8 mouse cellular contexts compared by ENCODE assay signal in the genomic region with DNA sequence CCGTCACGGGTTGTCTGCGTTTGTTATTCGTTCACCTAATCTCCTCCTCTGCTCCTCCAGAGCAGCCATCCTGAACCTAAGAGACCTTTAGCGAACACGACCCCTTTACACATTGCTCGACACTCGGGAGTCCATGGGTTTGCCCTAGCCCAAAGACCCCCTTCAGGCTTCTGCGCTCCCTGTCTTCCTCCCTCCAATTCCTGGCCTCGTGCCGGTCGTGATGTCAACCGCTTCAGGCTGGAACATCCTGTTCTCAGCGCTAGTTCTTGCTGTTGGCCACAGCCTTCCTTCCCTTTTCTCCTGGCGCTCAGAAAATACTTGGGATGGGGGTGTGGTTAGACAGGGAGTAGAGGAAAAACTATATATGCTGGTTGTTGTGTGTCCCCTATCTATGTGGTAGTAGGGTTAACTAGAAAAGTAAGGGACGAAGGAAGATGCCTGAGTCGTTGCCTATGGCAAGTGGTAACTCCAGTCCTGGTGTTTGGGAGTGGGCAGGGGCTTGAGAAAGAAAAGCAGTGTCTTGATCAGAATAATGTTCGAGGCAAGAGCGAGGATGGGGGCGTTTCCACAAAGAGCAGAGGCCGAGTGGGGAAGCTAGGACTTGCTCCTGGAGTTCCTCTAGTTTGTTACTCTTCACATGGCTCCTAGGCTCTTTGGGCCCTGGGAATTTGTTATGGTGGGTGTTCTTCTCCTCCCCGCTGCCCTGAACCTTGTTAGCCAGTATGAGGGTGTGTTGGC. TPM values are rescaled to one million over a fixed set of nuclear protein-coding genes. Genes with fewer than 3 reads are reported as not detected.
DNase-seq lines count a peak whose midpoint lies in the region; ATAC-seq and TF ChIP-seq lines count a peak whose summit lies in the region.

No protein-coding gene starts in this region.

- H3K4me2 ChIP-seq in intestine, postnatal 0 days (replicated peaks; ENCODE audit: low read depth), result peak overlapping the region; percentile 85
- peak overlapping the region; percentile 99 for H3K4me2 ChIP-seq in liver, embryonic 11.5 days
- peak overlapping the region; percentile 93 for H3K4me2 ChIP-seq in neural tube, embryonic 12.5 days (replicated peaks)

- H3K27ac ChIP-seq in intestine, postnatal 0 days (ENCODE audit: low read depth, low read length), result peak overlapping the region; percentile 99
- H3K27ac ChIP-seq in liver, embryonic 11.5 days (ENCODE audit: low read depth, low read length), result peak overlapping the region; percentile 77
- H3K27ac ChIP-seq in neural tube, embryonic 12.5 days, result peak overlapping the region; percentile 46; the same call in 1 of the 2 replicates

- no peak for TF ChIP-seq CTCF in intestine, postnatal 0 days (IDR thresholded peaks at IDR 0.05; ENCODE audit: low read depth)

- H3K4me3 ChIP-seq in megakaryocyte, embryonic 14.5 days (replicated peaks), result peak overlapping the region; percentile 93
- H3K4me3 ChIP-seq in intestine, postnatal 0 days (ENCODE audit: low read depth, low read length), result peak overlapping the region; percentile 56
- H3K4me3 ChIP-seq in liver, embryonic 11.5 days (ENCODE audit: low read depth, low read length), result peak overlapping the region; percentile 63
- H3K4me3 ChIP-seq in neural tube, embryonic 12.5 days, result peak overlapping the region; percentile 52

- H3K36me3 ChIP-seq in megakaryocyte, embryonic 14.5 days (replicated peaks; ENCODE audit: low read length), result peaks cover 44% of the 10 kb centered on the region
- H3K36me3 ChIP-seq in intestine, postnatal 0 days (ENCODE audit: control insufficient read depth, insufficient read depth), result peaks cover 43% of the 10 kb centered on the region
- H3K36me3 ChIP-seq in liver, embryonic 11.5 days (ENCODE audit: control insufficient read depth, insufficient read depth, low read length), result peaks cover 14% of the 10 kb centered on the region
- peaks cover 38% of the 10 kb centered on the region for H3K36me3 ChIP-seq in neural tube, embryonic 12.5 days

- 1% methylated on average over 22 of the region's 22 CpGs for WGBS in intestine, postnatal 0 days
- WGBS in liver, embryonic 11.5 days, result 2% methylated on average over 22 of the region's 22 CpGs
- under 1% methylated on average over 22 of the region's 22 CpGs for WGBS in neural tube, embryonic 12.5 days

- ATAC-seq in megakaryocyte, adult 5-6 weeks (ENCODE audit: poor library complexity, severe bottlenecking), result no peak
- ATAC-seq in intestine, postnatal 0 days, result no peak
- no peak for ATAC-seq in liver, embryonic 11.5 days (replicated peaks; ENCODE audit: low FRiP score)
- ATAC-seq in neural tube, embryonic 12.5 days (ENCODE audit: low FRiP score, low read depth), result no peak
- ATAC-seq in granulocyte monocyte progenitor cell, adult 5-6 weeks (replicated peaks; ENCODE audit: poor library complexity, severe bottlenecking), result no peak

- H3K9me3 ChIP-seq in megakaryocyte, embryonic 14.5 days, result no peaks in the 10 kb centered on the region
- no peaks in the 10 kb centered on the region for H3K9me3 ChIP-seq in intestine, postnatal 0 days (ENCODE audit: control insufficient read depth)
- no peaks in the 10 kb centered on the region for H3K9me3 ChIP-seq in liver, embryonic 11.5 days (ENCODE audit: control insufficient read depth, low read length)
- no peaks in the 10 kb centered on the region for H3K9me3 ChIP-seq in neural tube, embryonic 12.5 days

- peak overlapping the region; percentile 84 for H3K9ac ChIP-seq in intestine, postnatal 0 days (ENCODE audit: low read depth, low read length)
- peak overlapping the region; percentile 71 for H3K9ac ChIP-seq in liver, embryonic 11.5 days (ENCODE audit: low read depth, low read length)
- peak overlapping the region; percentile 69 for H3K9ac ChIP-seq in neural tube, embryonic 12.5 days

- H3K4me1 ChIP-seq in megakaryocyte, embryonic 14.5 days, result peaks cover 93% of the 10 kb centered on the region
- peaks cover 9% of the 10 kb centered on the region; the same call in 1 of the 2 replicates for H3K4me1 ChIP-seq in intestine, postnatal 0 days (replicated peaks; ENCODE audit: control insufficient read depth, insufficient read depth, low read length)
- peaks cover 46% of the 10 kb centered on the region for H3K4me1 ChIP-seq in liver, embryonic 11.5 days (replicated peaks; ENCODE audit: control insufficient read depth, insufficient read depth, low read length)
- H3K4me1 ChIP-seq in neural tube, embryonic 12.5 days, result peaks cover 51% of the 10 kb centered on the region

- DNase-seq in cerebellum, adult 9-10 months, result peak; percentile 86
- peak; percentile 99 for DNase-seq in heart, adult 11 months
- DNase-seq in liver, embryonic 11.5 days (ENCODE audit: low spot score), result peak; percentile 44

- no peaks in the 10 kb centered on the region for H3K27me3 ChIP-seq in megakaryocyte, embryonic 14.5 days (replicated peaks)
- H3K27me3 ChIP-seq in intestine, postnatal 0 days (replicated peaks; ENCODE audit: control insufficient read depth, insufficient read depth, low read length), result no peaks in the 10 kb centered on the region
- H3K27me3 ChIP-seq in liver, embryonic 11.5 days (replicated peaks; ENCODE audit: control insufficient read depth, insufficient read depth, low read length), result no peaks in the 10 kb centered on the region
- no peaks in the 10 kb centered on the region for H3K27me3 ChIP-seq in neural tube, embryonic 12.5 days (replicated peaks)

RNA-seq across cellular contexts. Expression of gene Per1, which starts 4.3 kb away (rescaled TPM):
- polyA plus RNA-seq in megakaryocyte, embryonic 14.5 days (2012; ENCODE audit: insufficient read depth, low replicate concordance), result 42.3 and 83.5 TPM in 2 replicates
- total RNA-seq in megakaryocyte, adult 5-6 weeks (2015), result 6.7 and 12.5 TPM in 2 replicates
- total RNA-seq in megakaryocyte, adult 5-6 weeks (2017), result 7.9 and 8.5 TPM in 2 replicates
- 7.2 and 11.3 TPM in 2 replicates for polyA plus RNA-seq in intestine, postnatal 0 days (2015; fragmentation: Nextera tagmentation; extraction: Ambion mirVana)
- polyA plus RNA-seq in liver, embryonic 11.5 days (2014; fragmentation: Nextera tagmentation; extraction: Ambion mirVana), result 6.2 and 6.6 TPM in 2 replicates
- 7.4 and 9.0 TPM in 2 replicates for polyA plus RNA-seq in neural tube, embryonic 12.5 days (2016; fragmentation: Nextera tagmentation; extraction: Ambion mirVana)
- total RNA-seq in granulocyte monocyte progenitor cell, adult 5-6 weeks (2014; fragmentation: Nextera tagmentation), result 10.3 and 11.7 TPM in 2 replicates
- total RNA-seq in granulocyte monocyte progenitor cell, adult 5-6 weeks (2017), result 9.4 and 9.8 TPM in 2 replicates

RNA-seq across cellular contexts. Expression of gene Vamp2, which starts 11.1 kb away (rescaled TPM):
- 61.5 and 159 TPM in 2 replicates for polyA plus RNA-seq in megakaryocyte, embryonic 14.5 days (2012; ENCODE audit: insufficient read depth, low replicate concordance)
- total RNA-seq in megakaryocyte, adult 5-6 weeks (2015), result 53.9 and 66.6 TPM in 2 replicates
- total RNA-seq in megakaryocyte, adult 5-6 weeks (2017), result 11.2 and 21.8 TPM in 2 replicates
- 45.3 and 50.3 TPM in 2 replicates for polyA plus RNA-seq in intestine, postnatal 0 days (2015; fragmentation: Nextera tagmentation; extraction: Ambion mirVana)
- 47.2 and 56.0 TPM in 2 replicates for polyA plus RNA-seq in liver, embryonic 11.5 days (2014; fragmentation: Nextera tagmentation; extraction: Ambion mirVana)
- polyA plus RNA-seq in neural tube, embryonic 12.5 days (2016; fragmentation: Nextera tagmentation; extraction: Ambion mirVana), result 149 and 174 TPM in 2 replicates
- total RNA-seq in granulocyte monocyte progenitor cell, adult 5-6 weeks (2014; fragmentation: Nextera tagmentation), result 59.2 and 63.1 TPM in 2 replicates
- total RNA-seq in granulocyte monocyte progenitor cell, adult 5-6 weeks (2017), result 7.2 and 8.6 TPM in 2 replicates

RNA-seq across cellular contexts. Expression of gene Hes7, which starts 20.9 kb away (rescaled TPM):
- 7.5 and 44.1 TPM in 2 replicates for polyA plus RNA-seq in megakaryocyte, embryonic 14.5 days (2012; ENCODE audit: insufficient read depth, low replicate concordance)
- total RNA-seq in megakaryocyte, adult 5-6 weeks (2015), result not detected in 2 replicates
- total RNA-seq in megakaryocyte, adult 5-6 weeks (2017), result not detected in 2 replicates
- 0.21 and 0.37 TPM in 2 replicates for polyA plus RNA-seq in intestine, postnatal 0 days (2015; fragmentation: Nextera tagmentation; extraction: Ambion mirVana)
- polyA plus RNA-seq in liver, embryonic 11.5 days (2014; fragmentation: Nextera tagmentation; extraction: Ambion mirVana), result 0.55 and 0.59 TPM in 2 replicates
- polyA plus RNA-seq in neural tube, embryonic 12.5 days (2016; fragmentation: Nextera tagmentation; extraction: Ambion mirVana), result 0.28 TPM in 2 replicates
- total RNA-seq in granulocyte monocyte progenitor cell, adult 5-6 weeks (2014; fragmentation: Nextera tagmentation), result not detected in 2 replicates
- not detected in 2 replicates for total RNA-seq in granulocyte monocyte progenitor cell, adult 5-6 weeks (2017)

RNA-seq across cellular contexts. Expression of gene 9130213A22Rik, which starts 23.0 kb away (rescaled TPM):
- polyA plus RNA-seq in megakaryocyte, embryonic 14.5 days (2012; ENCODE audit: insufficient read depth, low replicate concordance), result 1.3 and 13.9 TPM in 2 replicates
- not detected in 2 replicates for total RNA-seq in megakaryocyte, adult 5-6 weeks (2015)
- not detected in 2 replicates for total RNA-seq in megakaryocyte, adult 5-6 weeks (2017)
- polyA plus RNA-seq in intestine, postnatal 0 days (2015; fragmentation: Nextera tagmentation; extraction: Ambion mirVana), result 0.12 and 0.37 TPM in 2 replicates
- 0.10 and 0.22 TPM in 2 replicates for polyA plus RNA-seq in liver, embryonic 11.5 days (2014; fragmentation: Nextera tagmentation; extraction: Ambion mirVana)
- polyA plus RNA-seq in neural tube, embryonic 12.5 days (2016; fragmentation: Nextera tagmentation; extraction: Ambion mirVana), result not detected in 2 replicates
- total RNA-seq in granulocyte monocyte progenitor cell, adult 5-6 weeks (2014; fragmentation: Nextera tagmentation), result 0.17 TPM in 1 of 2 replicates, not detected in the other
- total RNA-seq in granulocyte monocyte progenitor cell, adult 5-6 weeks (2017), result not detected in 2 replicates

RNA-seq across cellular contexts. Expression of gene Aloxe3, which starts 26.4 kb away (rescaled TPM):
- not detected in 2 replicates for polyA plus RNA-seq in megakaryocyte, embryonic 14.5 days (2012; ENCODE audit: insufficient read depth, low replicate concordance)
- 0.18 TPM in 1 of 2 replicates, not detected in the other for total RNA-seq in megakaryocyte, adult 5-6 weeks (2015)
- total RNA-seq in megakaryocyte, adult 5-6 weeks (2017), result not detected in 2 replicates
- polyA plus RNA-seq in intestine, postnatal 0 days (2015; fragmentation: Nextera tagmentation; extraction: Ambion mirVana), result 0.31 and 0.82 TPM in 2 replicates
- 0.48 TPM in 1 of 2 replicates, not detected in the other for polyA plus RNA-seq in liver, embryonic 11.5 days (2014; fragmentation: Nextera tagmentation; extraction: Ambion mirVana)
- polyA plus RNA-seq in neural tube, embryonic 12.5 days (2016; fragmentation: Nextera tagmentation; extraction: Ambion mirVana), result 0.65 TPM in 1 of 2 replicates, not detected in the other
- total RNA-seq in granulocyte monocyte progenitor cell, adult 5-6 weeks (2014; fragmentation: Nextera tagmentation), result not detected in 2 replicates
- not detected in 2 replicates for total RNA-seq in granulocyte monocyte progenitor cell, adult 5-6 weeks (2017)

Comparison
In these comparisons a context has a peak if more than half of its experiments do, and no peak if none do; other contexts are left out.
1. DNase-seq: peak in every context shown above with its lines; median percentile 99 in heart, adult 11 months; 86 in cerebellum, adult 9-10 months; 44 in liver, embryonic 11.5 days.
2. H3K27ac ChIP-seq: peak in every context shown above with its lines; median percentile 99 in intestine, postnatal 0 days; 77 in liver, embryonic 11.5 days; 46 in neural tube, embryonic 12.5 days.